Comparison of ENCODE assay signal across 23 mouse cellular contexts in the genomic region with DNA sequence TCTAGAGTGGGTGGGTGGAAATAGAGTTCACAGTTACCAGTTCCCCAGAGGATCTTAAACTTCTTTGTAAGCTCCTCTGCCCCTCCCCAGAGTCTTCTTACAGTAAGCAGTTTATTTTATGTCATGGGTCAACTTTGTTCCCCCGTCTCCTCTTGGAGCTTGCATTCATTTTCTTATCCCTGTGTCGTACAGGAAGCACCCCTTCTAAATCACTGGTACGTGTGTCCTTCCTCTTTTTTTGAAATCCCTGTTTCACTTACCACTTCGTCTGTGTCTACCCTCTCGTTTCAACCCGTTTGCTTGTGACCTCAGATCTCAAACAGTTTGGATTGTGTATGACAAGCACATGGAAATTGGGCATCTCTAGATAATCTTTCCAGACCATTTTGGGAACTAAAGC.
DNase-seq lines count a peak whose midpoint lies in the region; ATAC-seq and TF ChIP-seq lines count a peak whose summit lies in the region.
"Had no signal": no experiment of that assay in that cellular context is flagged by ENCODE, and none has a peak within 500 bp of the region (broad histone marks: within the 10 kb centered on the region; RNA-seq: fewer than 3 reads in every experiment).

No protein-coding gene starts in this region.

- H3K4me1 ChIP-seq in heart, postnatal 0 days (ENCODE audit: control insufficient read depth, insufficient read depth) = peaks cover 6% of the 10 kb centered on the region
- H3K4me1 ChIP-seq in CH12.LX (ENCODE audit: control insufficient read depth in 1 of 2, insufficient read depth in 2 of 2) = peaks cover 9 to 39% of the 10 kb centered on the region in 2 experiments
- H3K4me1 ChIP-seq in bone marrow macrophage, adult 2 months (ENCODE audit: control insufficient read depth, insufficient read depth, low read length) = peaks cover 7% of the 10 kb centered on the region
- H3K4me1 ChIP-seq: embryonic facial prominence, embryonic 12.5 days; hindbrain, embryonic 13.5 days had no signal

- TF ChIP-seq POLR2A in CH12.LX (IDR thresholded peaks at IDR 0.05; ENCODE audit: low read depth, low read length) = no peak
- no peak for TF ChIP-seq POLR2A in bone marrow macrophage, adult 2 months (IDR thresholded peaks at IDR 0.05; ENCODE audit: borderline replicate concordance, low read depth, low read length)

- intact Hi-C loops in left cerebral cortex, postnatal 25 days (cut with DNase I) = loop anchor here (2.0 kb wide), 1 partner anchor 173 kb away; the partner anchor contains the start of gene Camk2d

- H3K9ac ChIP-seq in heart, postnatal 0 days (replicated peaks; ENCODE audit: low read depth, low read length) = no peak overlapping the region
- H3K9ac ChIP-seq in CH12.LX (ENCODE audit: insufficient read depth, low read depth) = peak overlapping the region; percentile 60
- H3K9ac ChIP-seq: embryonic facial prominence, embryonic 12.5 days; hindbrain, embryonic 13.5 days; liver, postnatal 0 days; neural tube, embryonic 12.5 days had no signal

- dilution Hi-C loops in CH12.LX (cut with MboI; ENCODE audit: extremely low pct_ligation_motif_present, extremely low pct_unique_long_range_greater_than_20kb, low sequenced_read_pairs) = no loop called here

- no peak for ATAC-seq in heart, postnatal 0 days (ENCODE audit: insufficient read depth, low read depth)
- ATAC-seq in megakaryocyte progenitor cell, adult 5-6 weeks (replicated peaks; ENCODE audit: poor library complexity) = peak; percentile 82
- ATAC-seq: liver, postnatal 0 days; lung, postnatal 0 days; Patski had no signal

- peaks cover 6% of the 10 kb centered on the region for H3K79me2 ChIP-seq in CH12.LX (replicated peaks; ENCODE audit: control insufficient read depth, extremely low read depth, insufficient read depth, poor library complexity, severe bottlenecking)

- H3K27ac ChIP-seq in heart, postnatal 0 days (ENCODE audit: low read depth) = peak overlapping the region; percentile 43
- peak overlapping the region; percentile 35 for H3K27ac ChIP-seq in CH12.LX (ENCODE audit: insufficient read depth, low read depth)
- H3K27ac ChIP-seq in bone marrow macrophage, adult 2 months (ENCODE audit: insufficient read depth, low read depth, low read length) = no peak overlapping the region
- H3K27ac ChIP-seq: embryonic facial prominence, embryonic 12.5 days; hindbrain, embryonic 13.5 days; neural tube, embryonic 12.5 days had no signal

- no peaks in the 10 kb centered on the region for H3K27me3 ChIP-seq in heart, postnatal 0 days (ENCODE audit: control insufficient read depth, insufficient read depth, low read length)
- H3K27me3 ChIP-seq in CH12.LX (replicated peaks) = no peaks in the 10 kb centered on the region
- H3K27me3 ChIP-seq: embryonic facial prominence, embryonic 12.5 days; hindbrain, embryonic 13.5 days; megakaryocyte, embryonic 14.5 days; neural tube, embryonic 12.5 days; Patski had no signal

- TF ChIP-seq EP300 in heart, postnatal 0 days (IDR thresholded peaks at IDR 0.05; ENCODE audit: low read depth) = no peak
- TF ChIP-seq EP300 in CH12.LX (IDR thresholded peaks at IDR 0.05; ENCODE audit: low read length) = peak; percentile 59

- in situ Hi-C loops in CH12.LX (cut with MboI; ENCODE audit: low pct_ligation_motif_present, low pct_unique_long_range_greater_than_20kb, low sequenced_read_pairs) = loop anchor here (10.0 kb wide), 1 partner anchor 175 kb away; the partner anchor contains the start of gene Camk2d

- 52% methylated on average over 6 of the region's 6 CpGs for WGBS in heart, postnatal 0 days

- no peak overlapping the region for H3K4me3 ChIP-seq in heart, postnatal 0 days (ENCODE audit: low read depth, low read length)
- no peak overlapping the region for H3K4me3 ChIP-seq in CH12.LX (replicated peaks in 1 of 3; ENCODE audit: low read depth in 2 of 3, low read length in 2 of 3, poor library complexity in 1 of 3)
- peak overlapping the region; percentile 23 for H3K4me3 ChIP-seq in bone marrow macrophage, adult 2 months (ENCODE audit: insufficient read depth, low read length)
- H3K4me3 ChIP-seq: embryonic facial prominence, embryonic 12.5 days; hindbrain, embryonic 13.5 days; megakaryocyte, embryonic 14.5 days; neural tube, embryonic 12.5 days had no signal

- H3K9me3 ChIP-seq in heart, postnatal 0 days (replicated peaks; ENCODE audit: control insufficient read depth, low read length) = no peaks in the 10 kb centered on the region
- H3K9me3 ChIP-seq in CH12.LX (replicated peaks; ENCODE audit: low read length) = no peaks in the 10 kb centered on the region
- H3K9me3 ChIP-seq: embryonic facial prominence, embryonic 12.5 days; hindbrain, embryonic 13.5 days; megakaryocyte, embryonic 14.5 days; neural tube, embryonic 12.5 days had no signal

- DNase-seq in heart, postnatal 0 days (ENCODE audit: low spot score) = no peak
- no peak for DNase-seq in heart, adult 11 months
- DNase-seq in CH12.LX (ENCODE audit: extremely low read depth) = peak; percentile 65
- no peak for DNase-seq in lung, postnatal 36 days
- DNase-seq in gastrocnemius, postnatal 4 days (ENCODE audit: low spot score in 2 of 2) = no peak
- no peak for DNase-seq in left cerebral cortex, postnatal 25 days (ENCODE audit: low spot score in 2 of 2)
- DNase-seq: adrenal gland, adult 8-10 months; cerebellum, adult 18-20 months; cerebellum, postnatal 14 days; gastrocnemius, postnatal 25 days; kidney, adult 11 months; layer of hippocampus, adult 9-11 months; liver, postnatal 0 days; midbrain, embryonic 14.5 days; thymus, postnatal 14 days had no signal

- no peak for TF ChIP-seq RAD21 in CH12.LX (IDR thresholded peaks at IDR 0.05; ENCODE audit: low read depth, low read length)

- peaks cover 11% of the 10 kb centered on the region for H3K36me3 ChIP-seq in heart, postnatal 0 days (replicated peaks; ENCODE audit: control insufficient read depth, insufficient read depth, low read length)
- H3K36me3 ChIP-seq in CH12.LX (replicated peaks in 1 of 2; ENCODE audit: control insufficient read depth in 1 of 2, insufficient read depth in 1 of 2, low read length in 1 of 2) = peaks cover 12 to 45% of the 10 kb centered on the region in 2 experiments
- H3K36me3 ChIP-seq: embryonic facial prominence, embryonic 12.5 days; hindbrain, embryonic 13.5 days; neural tube, embryonic 12.5 days had no signal

- no peak overlapping the region for H3K4me2 ChIP-seq in heart, postnatal 0 days (ENCODE audit: low read depth, low read length)
- H3K4me2 ChIP-seq in CH12.LX (ENCODE audit: insufficient read depth, low read depth, poor library complexity, severe bottlenecking) = peak overlapping the region; percentile 99
- H3K4me2 ChIP-seq: embryonic facial prominence, embryonic 12.5 days; hindbrain, embryonic 13.5 days; neural tube, embryonic 12.5 days had no signal

- no peak for TF ChIP-seq CTCF in heart, postnatal 0 days (IDR thresholded peaks at IDR 0.05; ENCODE audit: low read depth)
- no peak for TF ChIP-seq CTCF in CH12.LX (conservative IDR thresholded peaks at IDR 0.05 in 1 of 2, IDR thresholded peaks at IDR 0.05 in 1 of 2; ENCODE audit: low read depth in 2 of 2, low read length in 2 of 2)
- no peak for TF ChIP-seq CTCF in bone marrow macrophage, adult 2 months (IDR thresholded peaks at IDR 0.05; ENCODE audit: low read depth, low read length)

TF ChIP-seq in CH12.LX, 34 proteins besides CTCF, POLR2A, EP300 and RAD21:
- TF ChIP-seq ZNF384 (IDR thresholded peaks at IDR 0.05; ENCODE audit: low read depth, low read length) (peak; percentile 30; the same call in 1 of the 2 replicates), MAZ (IDR thresholded peaks at IDR 0.05; ENCODE audit: low read depth, low read length) (no peak), GABPA (IDR thresholded peaks at IDR 0.05; ENCODE audit: insufficient replicate concordance, low read depth, low read length) (no peak), SMC3 (IDR thresholded peaks at IDR 0.05; ENCODE audit: low read depth, low read length) (no peak), BHLHE40 (IDR thresholded peaks at IDR 0.05; ENCODE audit: low read depth, low read length) (no peak), IRF4 (IDR thresholded peaks at IDR 0.05; ENCODE audit: low read depth, low read length) (peak; percentile 57), MAX (IDR thresholded peaks at IDR 0.05; ENCODE audit: low read length) (no peak)
